Mouse (Mus musculus) liver, embryonic 14.5 days (tissue): Measurements from ENCODE around the gene Atp6v1fnb.

Experiments used
- CTCF ChIP-seq: IDR thresholded peaks from 2 replicates; pipeline ENCODE4 v1.5.1; 2016; ENCODE audit warnings: antibody characterized with exemption, low read depth, control low read depth
- EP300 ChIP-seq: IDR thresholded peaks from 2 replicates; pipeline ENCODE4 v1.6.1; 2016; ENCODE audit warnings: antibody characterized with exemption, low read depth

GRCm38 (mm10) chr6:29500810-29501209 lies 29.6 kb downstream of the Atp6v1fnb start:
- TF ChIP-seq CTCF (no peak), EP300 (no peak)
